Mouse (Mus musculus) embryonic facial prominence, embryonic 15.5 days (tissue): ENCODE data around the gene Ank2. TPM values are rescaled to one million over a fixed set of nuclear protein-coding genes. Genes with fewer than 3 reads are reported as not detected.

ENCODE experiments used
- ATAC-seq: fragments of 200-750 bp; cut with Nextera tagmentation; 2 replicates; pipeline ENCODE4 v1.8.0; 2017; ENCODE audit warnings: low read depth, moderate TSS enrichment; ENCODE audit not compliant: insufficient number of reproducible peaks, low FRiP score, low TSS enrichment
- H3K27ac ChIP-seq: fragments of 300-500 bp; sonication (generic); replicated peaks from 2 replicates; pipeline ENCODE4 v1.5.1; 2015; ENCODE audit warnings: mild to moderate bottlenecking, inconsistent platforms
- H3K27me3 ChIP-seq: fragments of 300-500 bp; sonication (generic); 2 replicates; pipeline ENCODE4 v1.6.1; 2015; ENCODE audit warnings: inconsistent platforms
- H3K36me3 ChIP-seq: fragments of 300-500 bp; sonication (generic); 2 replicates; pipeline ENCODE4 v1.6.1; 2015; ENCODE audit warnings: mild to moderate bottlenecking, inconsistent platforms
- H3K4me1 ChIP-seq: fragments of 300-500 bp; sonication (generic); 2 replicates; pipeline ENCODE4 v1.6.1; 2015; ENCODE audit warnings: inconsistent platforms
- H3K4me2 ChIP-seq: fragments of 300-500 bp; sonication (generic); replicated peaks from 2 replicates; pipeline ENCODE4 v1.6.1; 2015; ENCODE audit warnings: mild to moderate bottlenecking, inconsistent platforms
- H3K4me3 ChIP-seq: fragments of 300-500 bp; sonication (generic); replicated peaks from 2 replicates; pipeline ENCODE4 v1.5.1; 2015; ENCODE audit warnings: mild to moderate bottlenecking, inconsistent platforms
- H3K9ac ChIP-seq: fragments of 300-500 bp; sonication (generic); 2 replicates; pipeline ENCODE4 v1.6.1; 2015; ENCODE audit warnings: inconsistent platforms
- H3K9me3 ChIP-seq: fragments of 300-500 bp; sonication (generic); replicated peaks from 2 replicates; pipeline ENCODE4 v1.6.1; 2016; ENCODE audit warnings: inconsistent platforms
- WGBS: fragments of 180-500 bp; shearing (Covaris S2); methylation state at CpG from one replicate; pipeline ENCODE4 v1.1.7; 2015; 5-methylcytosine and 5-hydroxymethylcytosine counted together
- polyA plus RNA-seq: library from polyadenylated mRNA; unstranded; fragments of >200 nt; fragmentation: Nextera tagmentation; extraction: Ambion mirVana; gene quantifications from 2 replicates; pipeline ENCODE4 v1.2.1, GENCODE M21; 2015

The Ank2 gene
- polyA plus RNA-seq, 1 experiment from 2014 or later: 32.4 TPM

DNA sequence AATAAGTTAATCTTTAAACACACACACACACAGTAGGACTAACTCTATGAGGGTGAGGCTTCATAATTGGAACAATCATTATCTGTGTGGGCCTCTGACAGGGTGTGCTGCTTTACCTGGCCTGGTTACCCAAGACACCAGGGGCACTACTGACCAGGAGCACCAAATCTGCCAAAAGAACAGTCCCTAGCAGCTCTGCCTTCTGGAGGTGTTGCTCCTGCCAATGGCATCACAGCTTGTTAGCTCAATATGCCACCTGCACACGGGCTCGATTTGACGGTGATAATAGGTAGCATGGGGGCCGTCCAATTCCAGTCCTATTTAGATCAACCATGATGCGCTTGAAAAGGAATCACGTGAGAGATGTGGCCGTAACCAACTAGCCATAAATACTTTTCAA, 300.5 kb downstream of the Ank2 start:
- no peak overlapping the region for H3K9ac ChIP-seq
- H3K36me3 ChIP-seq: no peaks in the 10 kb centered on the region
- no peaks in the 10 kb centered on the region for H3K27me3 ChIP-seq
- 98% methylated on average over 7 of the region's 7 CpGs for WGBS
- no peak for ATAC-seq
- no peak overlapping the region for H3K4me2 ChIP-seq
- H3K9me3 ChIP-seq: no peaks in the 10 kb centered on the region
- H3K27ac ChIP-seq: no peak overlapping the region
- H3K4me3 ChIP-seq: no peak overlapping the region
- no peaks in the 10 kb centered on the region for H3K4me1 ChIP-seq

DNA sequence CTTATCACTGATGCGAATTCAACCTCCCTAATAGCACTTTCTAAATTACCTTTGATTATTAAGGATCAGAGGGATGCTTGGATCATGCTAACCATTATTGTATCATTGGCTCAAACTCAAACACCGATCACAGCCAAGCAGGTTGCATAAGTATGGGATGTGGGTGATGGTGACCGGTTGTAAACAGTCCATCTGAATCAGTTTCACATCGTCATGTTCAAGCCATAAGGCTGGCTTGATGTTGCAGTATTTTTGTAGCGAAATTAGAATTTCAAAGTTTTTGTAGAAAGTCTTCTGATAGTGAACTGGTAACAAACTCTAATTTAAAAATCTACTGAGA, 310.4 kb downstream of the Ank2 start:
- Histone ChIP-seq H3K4me1 (no peaks in the 10 kb centered on the region), H3K4me2 (no peak overlapping the region), H3K4me3 (no peak overlapping the region), H3K36me3 (no peaks in the 10 kb centered on the region), H3K27ac (no peak overlapping the region), H3K9me3 (no peaks in the 10 kb centered on the region), H3K9ac (no peak overlapping the region), H3K27me3 (no peaks in the 10 kb centered on the region)
- 90% methylated on average over 5 of the region's 5 CpGs for WGBS
- ATAC-seq: no peak

DNA sequence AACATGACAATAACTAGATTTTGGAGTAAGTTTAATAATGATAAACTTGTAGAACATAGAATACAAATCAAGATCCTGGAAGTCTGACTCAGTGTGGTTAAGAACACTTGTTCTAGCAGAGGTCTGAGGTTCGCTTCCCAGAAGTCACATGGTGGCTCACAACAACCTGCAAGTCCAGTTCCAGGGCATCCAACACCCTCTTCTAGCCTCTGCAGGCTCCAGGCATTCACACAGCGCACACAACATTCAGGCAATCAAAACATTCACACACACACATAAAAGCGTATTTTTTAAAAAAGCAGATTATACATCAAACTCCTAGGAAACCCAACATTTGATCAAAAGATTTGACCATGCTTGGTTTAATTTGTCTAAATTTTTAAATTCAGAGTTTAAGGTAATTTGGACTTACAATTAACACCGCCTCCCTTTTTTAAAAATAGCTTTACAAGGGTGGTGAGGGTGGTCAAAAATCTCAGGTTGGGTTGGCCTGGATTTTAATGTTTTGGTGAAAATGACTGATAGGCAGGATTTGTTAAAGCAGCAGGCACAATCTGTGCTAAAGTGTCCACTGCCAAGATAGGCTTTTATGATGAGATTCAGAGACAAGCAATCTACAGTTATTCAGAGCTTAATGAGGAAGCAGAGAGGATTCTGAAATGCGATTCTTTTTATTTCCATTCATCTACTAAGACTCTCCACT, 310.9 kb downstream of the Ank2 start:
- no peaks in the 10 kb centered on the region for H3K9me3 ChIP-seq
- H3K4me1 ChIP-seq: no peaks in the 10 kb centered on the region
- 82% methylated on average over 5 of the region's 5 CpGs for WGBS
- no peak overlapping the region for H3K27ac ChIP-seq
- ATAC-seq: no peak
- no peaks in the 10 kb centered on the region for H3K36me3 ChIP-seq
- no peak overlapping the region for H3K9ac ChIP-seq
- H3K4me3 ChIP-seq: no peak overlapping the region
- no peak overlapping the region for H3K4me2 ChIP-seq
- H3K27me3 ChIP-seq: no peaks in the 10 kb centered on the region

DNA sequence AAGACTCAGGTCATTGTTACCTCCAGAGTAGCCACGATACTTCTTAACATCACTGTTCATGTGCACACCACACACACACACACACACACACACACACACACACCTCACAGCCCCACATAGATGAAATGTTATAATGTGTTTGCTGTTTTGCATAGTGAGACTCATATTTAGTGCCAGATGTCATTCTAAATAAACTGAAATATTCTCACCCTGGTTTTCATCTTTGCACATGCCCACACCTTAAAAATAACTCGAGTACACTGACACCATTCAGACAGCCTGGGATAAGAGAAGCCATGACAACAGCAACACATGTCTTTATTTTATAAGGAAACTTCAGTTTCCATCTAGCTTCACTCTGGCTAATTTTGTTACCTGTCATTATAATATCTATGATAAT, 312.1 kb downstream of the Ank2 start:
- no peaks in the 10 kb centered on the region for H3K36me3 ChIP-seq
- H3K4me3 ChIP-seq: no peak overlapping the region
- no peak overlapping the region for H3K9ac ChIP-seq
- ATAC-seq: no peak
- H3K27me3 ChIP-seq: no peaks in the 10 kb centered on the region
- no peaks in the 10 kb centered on the region for H3K9me3 ChIP-seq
- H3K27ac ChIP-seq: no peak overlapping the region
- no peak overlapping the region for H3K4me2 ChIP-seq
- WGBS: 74% methylated on average over 2 of the region's 2 CpGs
- no peaks in the 10 kb centered on the region for H3K4me1 ChIP-seq

DNA sequence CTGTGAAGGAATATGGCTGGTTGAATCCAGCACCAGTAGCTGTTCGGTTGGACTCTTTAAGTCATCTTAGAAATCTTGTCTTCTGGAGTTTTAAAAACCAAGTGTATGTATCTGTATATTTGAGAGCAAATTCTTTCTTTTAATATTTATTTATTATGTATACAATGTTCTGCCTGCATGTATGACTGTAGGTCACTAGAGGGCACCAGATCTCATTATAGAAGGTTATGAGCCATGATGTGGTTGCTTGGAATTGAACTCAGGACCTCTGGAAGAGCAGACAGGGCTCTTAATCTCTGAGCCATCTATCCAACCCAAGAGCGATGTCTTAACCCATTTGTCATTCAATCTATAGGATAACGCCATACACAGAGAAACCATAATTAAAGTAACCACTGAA, 312.9 kb downstream of the Ank2 start:
- 90% methylated on average over 3 of the region's 3 CpGs for WGBS

DNA sequence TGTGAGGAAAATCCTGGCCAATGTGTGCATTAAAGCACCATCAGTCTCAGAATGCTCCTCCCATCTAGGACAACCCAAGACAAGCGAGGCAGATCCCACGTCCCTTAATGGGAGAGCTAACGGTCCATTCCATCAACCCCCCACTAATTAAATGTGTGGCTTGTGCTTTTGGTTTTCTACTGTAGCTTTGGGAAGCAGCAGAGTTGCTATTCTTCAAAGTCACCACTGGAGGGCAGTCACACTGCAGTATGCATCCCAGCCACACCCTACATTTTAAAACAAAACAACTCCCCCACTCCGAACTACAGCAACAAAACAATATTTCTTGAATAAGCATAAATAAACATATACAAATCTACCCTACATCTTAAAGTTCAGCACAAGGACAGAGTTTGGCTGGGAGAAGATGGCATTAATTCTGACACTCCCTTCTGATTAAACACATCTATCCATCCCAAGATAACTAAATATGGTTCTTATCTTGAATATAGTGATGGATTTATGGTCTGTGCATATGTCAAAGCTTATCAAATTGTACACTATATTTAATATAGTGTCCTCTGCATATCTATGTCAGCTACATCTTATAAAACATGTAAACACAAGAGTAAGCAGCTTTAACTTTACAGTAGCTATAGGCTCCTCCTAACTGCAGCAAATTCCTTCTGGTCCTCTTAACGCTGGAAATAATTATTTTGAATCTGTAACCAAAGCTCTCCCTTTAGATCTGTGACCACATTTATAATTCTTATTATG, 315.0 kb downstream of the Ank2 start:
- Histone ChIP-seq H3K4me2 (no peak overlapping the region), H3K9me3 (no peaks in the 10 kb centered on the region), H3K36me3 (no peaks in the 10 kb centered on the region), H3K4me3 (no peak overlapping the region), H3K9ac (no peak overlapping the region), H3K4me1 (no peaks in the 10 kb centered on the region), H3K27me3 (no peaks in the 10 kb centered on the region), H3K27ac (no peak overlapping the region)
- 8% methylated on average over 5 of the region's 5 CpGs for WGBS
- ATAC-seq: no peak

More for the DNA sequence above, 312.9 kb downstream of the Ank2 start:
- Histone ChIP-seq H3K4me3 (no peak overlapping the region), H3K4me2 (no peak overlapping the region), H3K9me3 (no peaks in the 10 kb centered on the region), H3K4me1 (no peaks in the 10 kb centered on the region), H3K9ac (no peak overlapping the region), H3K27me3 (no peaks in the 10 kb centered on the region), H3K36me3 (no peaks in the 10 kb centered on the region), H3K27ac (no peak overlapping the region)
- ATAC-seq: no peak

DNA sequence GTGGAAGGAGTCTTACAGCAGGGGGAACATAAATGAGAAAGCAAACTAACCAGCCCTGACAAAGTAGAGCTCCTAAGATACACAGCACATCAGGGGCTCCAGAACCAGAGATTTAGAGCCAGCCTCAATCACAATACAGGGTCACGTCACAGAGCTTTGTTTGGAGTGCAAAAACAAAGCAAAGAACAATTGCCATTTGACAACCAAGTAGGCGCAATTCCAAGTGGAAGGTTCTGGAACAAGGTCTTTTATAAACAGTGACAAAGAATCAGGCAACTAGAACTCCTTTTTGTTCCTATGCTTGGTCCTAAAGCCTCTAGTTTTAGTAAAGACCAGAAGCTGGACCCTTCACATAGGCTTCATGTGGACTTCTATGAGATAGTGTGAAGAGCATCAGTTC, 326.5 kb downstream of the Ank2 start:
- Histone ChIP-seq H3K9ac (no peak overlapping the region), H3K27me3 (no peaks in the 10 kb centered on the region), H3K27ac (no peak overlapping the region), H3K4me2 (no peak overlapping the region), H3K36me3 (no peaks in the 10 kb centered on the region), H3K9me3 (no peaks in the 10 kb centered on the region), H3K4me1 (no peaks in the 10 kb centered on the region), H3K4me3 (no peak overlapping the region)
- ATAC-seq: no peak
- WGBS: 87% methylated on average over 2 of the region's 2 CpGs

DNA sequence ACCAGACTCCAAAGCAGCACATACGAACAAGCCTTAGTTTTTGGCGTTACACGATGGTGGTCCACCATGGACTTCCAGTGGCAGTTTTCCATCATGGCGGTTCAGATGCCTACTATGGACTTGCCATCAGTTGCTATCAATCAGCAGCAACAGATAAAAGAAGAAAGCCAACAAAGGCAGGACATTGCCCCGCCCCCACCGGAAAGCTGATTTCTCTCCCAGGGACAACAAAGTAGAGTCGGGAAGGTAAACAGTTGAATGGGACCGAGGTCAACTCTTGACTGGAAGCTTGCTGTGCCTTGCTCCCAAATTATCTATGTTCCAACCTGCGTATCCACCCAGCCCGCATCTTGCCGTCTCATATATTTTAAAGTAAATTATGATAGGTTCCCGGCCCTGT, 328.9 kb downstream of the Ank2 start:
- Histone ChIP-seq H3K36me3 (no peaks in the 10 kb centered on the region), H3K27me3 (no peaks in the 10 kb centered on the region), H3K9me3 (no peaks in the 10 kb centered on the region), H3K9ac (no peak overlapping the region), H3K27ac (no peak overlapping the region), H3K4me3 (no peak overlapping the region), H3K4me2 (no peak overlapping the region), H3K4me1 (no peaks in the 10 kb centered on the region)
- WGBS: 90% methylated on average over 12 of the region's 12 CpGs
- ATAC-seq: no peak

DNA sequence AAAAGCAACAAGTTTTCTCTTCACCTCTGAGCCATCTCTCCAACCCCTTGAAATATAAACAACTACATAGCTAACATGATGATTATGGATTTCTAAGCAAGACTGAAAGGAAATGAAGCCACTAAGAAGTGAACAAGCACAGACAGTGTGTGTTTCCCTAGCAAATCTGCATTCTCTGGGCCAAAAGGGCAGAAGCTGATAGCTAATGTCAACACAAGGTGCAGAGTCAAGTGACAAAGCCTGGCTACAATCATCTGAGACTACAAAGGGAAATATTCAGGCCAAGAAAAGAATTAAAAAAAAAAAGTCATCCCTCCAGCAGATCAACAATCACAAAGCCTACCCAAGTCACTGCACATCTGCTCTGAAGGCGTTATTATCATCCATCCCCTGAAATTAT, 330.0 kb downstream of the Ank2 start:
- Histone ChIP-seq H3K9me3 (no peaks in the 10 kb centered on the region), H3K27me3 (0 out of 2 replicates have a peak, but pooled peaks cover under 1% of the 10 kb centered on the region), H3K36me3 (no peaks in the 10 kb centered on the region), H3K27ac (no peak overlapping the region), H3K4me1 (no peaks in the 10 kb centered on the region), H3K4me2 (no peak overlapping the region), H3K4me3 (no peak overlapping the region), H3K9ac (no peak overlapping the region)
- ATAC-seq: no peak
- 91% methylated on average over 1 of the region's 1 CpGs for WGBS

DNA sequence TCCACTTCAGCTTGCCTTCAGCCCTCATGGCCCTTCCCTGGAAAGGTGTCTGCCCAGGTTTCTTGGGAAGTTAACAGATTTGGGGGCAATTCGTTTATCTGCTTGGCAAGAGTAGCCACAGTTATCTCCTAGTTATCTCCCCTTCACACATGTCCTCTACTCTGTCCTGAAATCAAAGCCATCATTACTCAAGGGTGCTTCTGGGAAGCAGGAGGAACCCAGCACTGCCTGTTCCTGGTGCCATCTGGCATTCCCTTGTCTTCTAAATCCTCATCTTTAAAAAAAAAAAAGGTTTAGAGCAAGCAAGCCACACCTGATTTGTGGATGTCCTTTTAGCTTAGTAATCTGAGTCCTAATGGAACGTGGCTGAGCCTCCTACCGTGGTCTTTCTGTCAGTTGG, 335.4 kb downstream of the Ank2 start:
- no peak overlapping the region for H3K27ac ChIP-seq
- H3K9me3 ChIP-seq: no peaks in the 10 kb centered on the region
- H3K4me1 ChIP-seq: peaks cover 16% of the 10 kb centered on the region
- H3K27me3 ChIP-seq: peaks cover 8% of the 10 kb centered on the region; the same call in 1 of the 2 replicates
- H3K36me3 ChIP-seq: no peaks in the 10 kb centered on the region
- H3K4me3 ChIP-seq: no peak overlapping the region
- no peak for ATAC-seq
- WGBS: 44% methylated on average over 3 of the region's 3 CpGs
- no peak overlapping the region for H3K4me2 ChIP-seq
- H3K9ac ChIP-seq: no peak overlapping the region

DNA sequence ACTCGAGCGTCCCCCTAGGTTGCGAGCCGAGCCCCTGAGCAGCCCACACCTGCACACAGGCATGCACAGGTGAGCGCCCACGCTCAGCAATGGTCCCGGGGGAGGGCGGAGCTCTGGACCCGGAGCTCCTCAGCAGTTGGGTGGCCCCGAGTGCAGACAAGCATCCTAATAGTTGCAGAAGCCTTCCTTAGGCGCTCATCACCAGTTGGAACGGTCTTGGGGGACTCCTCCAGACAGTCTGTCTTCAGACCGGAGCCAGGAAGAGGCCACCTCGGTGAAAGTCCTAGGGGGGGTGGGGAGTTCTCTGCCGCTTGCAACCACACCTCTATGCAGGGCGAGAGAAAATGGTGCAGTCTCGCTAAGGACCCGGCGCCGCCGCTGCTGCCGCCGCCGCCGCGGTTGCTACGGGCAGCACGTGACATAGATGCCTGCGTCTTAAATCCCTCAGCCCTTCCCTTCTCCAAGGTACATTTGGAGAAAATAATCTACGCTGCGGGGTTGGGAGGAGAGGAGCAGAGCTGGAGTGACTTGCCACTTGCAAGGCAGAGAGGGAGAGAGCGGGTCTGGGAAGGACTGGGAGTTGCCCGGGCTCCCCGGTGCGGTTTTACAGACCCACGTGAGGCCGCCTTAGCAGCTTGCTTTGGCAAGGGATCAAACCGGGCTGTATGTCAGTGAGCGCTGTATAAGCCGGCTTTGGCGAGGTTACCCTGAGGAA, 337.0 kb downstream of the Ank2 start:
- peak overlapping the region; percentile 21 for H3K9ac ChIP-seq
- no peak overlapping the region for H3K27ac ChIP-seq
- H3K4me3 ChIP-seq: peak overlapping the region; percentile 58
- under 1% methylated on average over 41 of the region's 41 CpGs for WGBS
- H3K9me3 ChIP-seq: no peaks in the 10 kb centered on the region
- peaks cover 8% of the 10 kb centered on the region; the same call in 1 of the 2 replicates for H3K27me3 ChIP-seq
- no peaks in the 10 kb centered on the region for H3K36me3 ChIP-seq
- peaks cover 16% of the 10 kb centered on the region for H3K4me1 ChIP-seq
- ATAC-seq: peak; percentile 84
- H3K4me2 ChIP-seq: peak overlapping the region; percentile 99
